Mouse (Mus musculus) spleen, adult 2 months (tissue): ENCODE measurements around the gene Zmiz1. TPM values are rescaled to one million over a fixed set of nuclear protein-coding genes. Genes with fewer than 3 reads are reported as not detected.

Experiments
- DNase-seq, 2 experiments: peaks; one replicate each; pipeline versions ENCODE4 v3.0.0 to v3.0.0-alpha.2; 2012 to 2021; ENCODE audit warnings: low spot score in 2 of 2, low read depth in 1 of 2
- H3K27ac ChIP-seq: fragments of 200-500 bp; 2 replicates; pipeline ENCODE4 v1.5.1; 2012; ENCODE audit warnings: low read length, inconsistent platforms; ENCODE audit not compliant: insufficient read depth
- H3K27me3 ChIP-seq: fragments of 200-500 bp; 2 replicates; pipeline ENCODE4 v1.6.1; 2012; ENCODE audit warnings: mild to moderate bottlenecking, moderate library complexity, low read length, inconsistent platforms; ENCODE audit not compliant: control insufficient read depth, insufficient read depth
- H3K36me3 ChIP-seq: fragments of 200-500 bp; 2 replicates; pipeline ENCODE4 v1.6.1; 2012; ENCODE audit warnings: mild to moderate bottlenecking, low read length, inconsistent platforms; ENCODE audit not compliant: control insufficient read depth, insufficient read depth
- H3K4me1 ChIP-seq: fragments of 200-500 bp; 2 replicates; pipeline ENCODE4 v1.6.1; 2011; ENCODE audit warnings: inconsistent platforms; ENCODE audit not compliant: control insufficient read depth, insufficient read depth, insufficient read length
- H3K4me3 ChIP-seq: fragments of 200-500 bp; 2 replicates; pipeline ENCODE4 v1.5.1; 2011; ENCODE audit warnings: mild to moderate bottlenecking, inconsistent platforms; ENCODE audit not compliant: insufficient read depth, insufficient read length; ENCODE audit errors: extremely low read depth
- CTCF ChIP-seq: fragments of 200-500 bp; IDR thresholded peaks from 2 replicates; pipeline ENCODE4 v1.5.1; 2011; ENCODE audit warnings: mild to moderate bottlenecking, inconsistent platforms; ENCODE audit not compliant: insufficient read depth, insufficient read length, insufficient replicate concordance; ENCODE audit errors: extremely low read depth
- POLR2A ChIP-seq: fragments of 200-500 bp; IDR thresholded peaks from 2 replicates; pipeline ENCODE4 v1.6.1; 2011; ENCODE audit warnings: low read depth, low read length, inconsistent platforms
- WGBS: fragments of 180-500 bp; shearing (Covaris S2); methylation state at CpG from one replicate; pipeline ENCODE4 v1.1.7; 2018; 5-methylcytosine and 5-hydroxymethylcytosine counted together
- polyA plus RNA-seq: library from polyadenylated mRNA; depleted of rRNA; stranded (reverse); fragments of >200 nt; gene quantifications from 2 replicates; pipeline ENCODE4 v1.2.3, GENCODE M21; 2012

Gene Zmiz1
- polyA plus RNA-seq, 1 experiment: 48.5 TPM

DNA sequence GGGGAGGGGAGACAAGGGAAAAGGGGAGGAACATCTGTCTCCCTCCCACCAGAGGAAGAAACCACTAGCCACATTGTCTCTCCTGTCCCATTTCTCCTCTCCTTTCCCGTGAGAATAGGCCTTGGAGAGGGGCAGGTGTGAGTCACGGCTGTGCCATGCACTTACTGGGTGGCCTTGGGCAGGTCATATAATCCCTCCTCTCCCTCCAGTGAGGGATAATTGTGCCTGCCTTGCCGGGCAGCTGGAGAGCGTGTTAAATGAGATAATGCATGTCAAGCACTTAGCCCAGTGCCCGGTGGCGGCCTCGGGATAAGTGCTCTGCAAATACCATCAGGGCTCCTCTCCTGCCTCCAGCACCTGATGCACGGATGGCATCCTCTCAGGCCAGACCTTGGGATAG, 95.8 kb downstream of the Zmiz1 start:
- no peak for DNase-seq
- Histone ChIP-seq H3K4me3 (no peak overlapping the region), H3K27me3 (no peaks in the 10 kb centered on the region), H3K27ac (no peak overlapping the region), H3K4me1 (peaks cover 6% of the 10 kb centered on the region; the same call in 1 of the 2 replicates), H3K36me3 (peaks cover 1% of the 10 kb centered on the region; the same call in 1 of the 2 replicates)
- 80% methylated on average over 8 of the region's 8 CpGs for WGBS
- TF ChIP-seq POLR2A: no peak

DNA sequence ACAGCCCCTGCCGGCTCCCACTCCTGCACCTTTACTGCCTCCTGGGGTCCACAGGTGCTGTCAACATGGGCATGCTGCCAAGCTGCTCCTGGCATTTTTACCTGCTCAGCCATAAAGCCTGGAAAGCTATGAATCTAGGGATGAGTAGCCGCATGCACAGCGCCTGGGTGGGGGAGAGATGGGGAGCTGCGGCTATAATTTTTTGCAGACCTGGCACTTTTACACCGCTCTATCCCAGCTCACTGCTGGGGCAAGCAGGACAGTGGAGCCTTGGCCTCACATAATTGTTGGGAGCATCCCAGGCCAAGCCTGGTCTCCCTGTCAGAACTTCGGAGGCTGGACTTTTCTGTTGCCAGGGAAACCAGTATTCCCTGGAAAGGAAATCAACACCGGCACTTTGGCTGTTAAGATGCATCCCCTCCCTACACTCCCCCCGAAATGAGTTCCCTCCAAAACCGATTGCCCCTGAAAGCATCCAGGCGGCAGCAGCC, 96.4 kb downstream of the Zmiz1 start:
- peaks cover 10% of the 10 kb centered on the region for H3K4me1 ChIP-seq
- H3K27me3 ChIP-seq: no peaks in the 10 kb centered on the region
- no peak overlapping the region for H3K27ac ChIP-seq
- TF ChIP-seq POLR2A: no peak
- TF ChIP-seq CTCF: no peak
- 90% methylated on average over 10 of the region's 10 CpGs for WGBS
- DNase-seq: no peak
- peaks cover 1% of the 10 kb centered on the region; the same call in 1 of the 2 replicates for H3K36me3 ChIP-seq
- no peak overlapping the region for H3K4me3 ChIP-seq

DNA sequence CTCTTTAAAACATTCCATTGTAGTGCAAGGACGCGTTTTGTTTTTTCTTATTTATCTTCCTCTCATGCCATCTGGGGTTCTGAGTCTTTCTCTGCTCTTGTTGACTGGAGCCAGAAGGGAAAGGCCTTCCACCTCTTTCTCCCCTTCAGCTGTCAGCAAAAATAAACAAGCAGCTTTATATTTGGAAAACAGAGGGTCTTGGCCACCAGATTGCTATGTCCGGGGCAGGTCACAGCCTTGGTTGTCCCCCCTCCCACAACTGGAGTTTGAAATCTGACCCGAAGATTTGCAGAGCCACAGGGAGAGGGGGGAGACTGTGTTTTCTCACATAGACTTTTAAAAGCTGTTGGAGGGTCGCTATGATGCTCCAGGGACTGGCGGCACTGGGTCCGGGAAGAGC, 96.9 kb downstream of the Zmiz1 start:
- Histone ChIP-seq H3K4me3 (no peak overlapping the region), H3K27me3 (no peaks in the 10 kb centered on the region), H3K36me3 (peaks cover 1% of the 10 kb centered on the region; the same call in 1 of the 2 replicates), H3K4me1 (peaks cover 11% of the 10 kb centered on the region), H3K27ac (no peak overlapping the region)
- WGBS: 81% methylated on average over 7 of the region's 7 CpGs
- TF ChIP-seq CTCF (no peak), POLR2A (no peak)
- DNase-seq: no peak

DNA sequence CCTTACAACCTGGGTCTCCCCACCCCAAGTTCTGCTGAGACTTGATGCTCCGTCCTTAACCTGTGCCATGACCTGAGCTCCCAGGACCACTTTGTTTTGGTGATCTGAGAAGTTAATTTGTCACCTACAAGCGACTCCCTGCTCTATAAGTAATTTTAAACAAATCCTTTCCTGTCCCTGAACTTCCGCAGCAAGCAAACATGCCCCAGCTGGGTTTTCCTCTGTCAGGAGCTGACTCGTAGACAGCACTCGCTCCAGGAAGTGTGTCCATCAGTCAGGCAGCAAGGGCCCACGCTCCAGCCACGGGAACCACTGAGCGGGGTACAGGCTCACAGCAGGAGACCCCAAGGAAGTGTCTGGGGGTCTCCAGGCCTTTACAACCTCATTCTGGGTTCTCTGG, 98.0 kb downstream of the Zmiz1 start:
- 51% methylated on average over 8 of the region's 8 CpGs for WGBS
- Histone ChIP-seq H3K27me3 (no peaks in the 10 kb centered on the region), H3K27ac (no peak overlapping the region), H3K4me3 (no peak overlapping the region), H3K36me3 (peaks cover 1% of the 10 kb centered on the region; the same call in 1 of the 2 replicates), H3K4me1 (peaks cover 11% of the 10 kb centered on the region)
- TF ChIP-seq CTCF (no peak), POLR2A (no peak)
- no peak for DNase-seq

DNA sequence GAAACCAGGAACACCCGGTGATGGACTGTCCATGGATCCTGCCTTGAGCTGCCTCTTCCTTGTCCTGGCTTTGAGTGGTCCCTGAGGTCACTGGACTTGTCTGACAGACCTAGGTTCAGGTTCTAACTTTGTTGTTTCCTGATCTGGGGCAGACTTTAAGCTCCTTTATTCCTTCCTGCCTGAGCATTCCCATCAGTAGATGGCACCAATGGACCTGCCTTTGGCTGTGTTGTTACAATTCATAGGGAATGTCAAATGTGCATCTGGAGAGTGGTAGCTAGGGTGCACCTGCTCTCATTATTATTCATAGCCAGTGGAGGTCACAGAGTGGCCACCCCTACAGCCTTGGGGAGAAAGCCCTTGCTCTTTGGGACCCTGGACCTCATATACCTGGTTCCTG, 99.5 kb downstream of the Zmiz1 start:
- peaks cover 1% of the 10 kb centered on the region; the same call in 1 of the 2 replicates for H3K36me3 ChIP-seq

DNA sequence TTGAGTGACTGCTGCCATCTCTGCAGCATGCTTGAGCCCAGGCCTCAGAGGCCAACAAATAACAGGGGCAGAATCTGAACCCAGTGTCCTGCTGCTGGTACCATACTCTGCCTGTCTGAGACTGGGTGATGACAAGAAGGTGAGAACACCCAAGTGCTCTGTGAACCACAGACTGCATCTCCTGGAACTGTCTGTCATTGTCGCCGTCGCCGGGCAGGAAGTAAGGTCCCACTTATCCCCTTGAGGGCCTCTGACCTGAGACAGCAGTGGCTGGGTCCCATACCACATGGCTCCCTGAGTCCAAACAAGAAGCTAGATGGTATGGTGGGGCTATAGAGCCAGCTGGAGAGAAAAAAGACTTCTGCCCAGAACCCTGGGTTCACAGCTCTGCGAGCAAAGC, 100.9 kb downstream of the Zmiz1 start:
- H3K4me1 ChIP-seq: peaks cover 11% of the 10 kb centered on the region
- H3K36me3 ChIP-seq: no peaks in the 10 kb centered on the region; the same call in 1 of the 2 replicates
- no peak overlapping the region for H3K4me3 ChIP-seq
- DNase-seq: peak in 1 of 2 experiments; percentile 57
- TF ChIP-seq POLR2A (no peak), CTCF (no peak)
- H3K27me3 ChIP-seq: no peaks in the 10 kb centered on the region
- 15% methylated on average over 5 of the region's 5 CpGs for WGBS
- H3K27ac ChIP-seq: peak overlapping the region; percentile 33; the same call in 1 of the 2 replicates

More for the DNA sequence above, 99.5 kb downstream of the Zmiz1 start:
- Histone ChIP-seq H3K4me3 (no peak overlapping the region), H3K27me3 (no peaks in the 10 kb centered on the region), H3K4me1 (peaks cover 11% of the 10 kb centered on the region), H3K27ac (no peak overlapping the region)
- TF ChIP-seq CTCF (no peak), POLR2A (no peak)
- WGBS: 81% methylated on average over 1 of the region's 1 CpGs
- no peak for DNase-seq

DNA sequence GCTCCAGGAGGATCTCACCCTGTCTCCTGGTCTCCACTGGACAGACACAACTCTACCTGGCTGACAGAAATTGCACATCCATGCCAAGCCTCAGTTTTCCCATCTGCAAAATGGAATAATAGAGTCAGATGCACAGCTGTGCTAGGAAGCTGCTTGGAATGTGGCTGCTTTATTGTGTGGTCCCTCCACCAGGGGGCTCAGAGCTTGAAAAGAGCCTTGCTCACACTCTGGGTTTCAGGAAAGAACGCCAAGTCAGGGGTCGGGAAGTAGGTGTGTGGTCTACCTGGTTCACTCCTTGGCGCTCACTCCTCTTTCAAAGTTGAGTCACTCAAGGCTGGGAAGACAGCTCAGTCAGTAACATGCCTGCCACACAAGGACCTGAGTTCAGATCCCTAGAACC, 101.9 kb downstream of the Zmiz1 start:
- Histone ChIP-seq H3K27me3 (no peaks in the 10 kb centered on the region), H3K27ac (no peak overlapping the region), H3K4me3 (no peak overlapping the region), H3K36me3 (no peaks in the 10 kb centered on the region; the same call in 1 of the 2 replicates), H3K4me1 (peaks cover 11% of the 10 kb centered on the region)
- WGBS: 87% methylated on average over 3 of the region's 3 CpGs
- TF ChIP-seq POLR2A: no peak
- no peak for TF ChIP-seq CTCF
- no peak for DNase-seq
